Mouse (Mus musculus) forebrain, embryonic 11.5 days (tissue): ENCODE measurements around the gene Cmtm7. TPM values are rescaled to one million over a fixed set of nuclear protein-coding genes. Genes with fewer than 3 reads are reported as not detected.

ENCODE experiments used
- ATAC-seq: fragments of 200-750 bp; cut with Nextera tagmentation; replicated peaks from 2 replicates; pipeline ENCODE4 v1.8.0; 2017; ENCODE audit warnings: moderate TSS enrichment; ENCODE audit not compliant: low FRiP score
- DNase-seq: peaks from one replicate; pipeline ENCODE4 v3.0.0-alpha.2; 2017; ENCODE audit warnings: low spot score
- H3K27ac ChIP-seq: fragments of 300-500 bp; sonication (generic); 2 replicates; pipeline ENCODE4 v1.5.1; 2014; ENCODE audit warnings: low read depth, low read length
- H3K27me3 ChIP-seq: fragments of 300-500 bp; sonication (generic); 2 replicates; pipeline ENCODE4 v1.6.1; 2014; ENCODE audit warnings: mild to moderate bottlenecking, low read length, mixed read lengths; ENCODE audit not compliant: control insufficient read depth, insufficient read depth
- H3K36me3 ChIP-seq: fragments of 300-500 bp; sonication (generic); 2 replicates; pipeline ENCODE4 v1.6.1; 2014; ENCODE audit warnings: mild to moderate bottlenecking, low read length, moderate library complexity, mixed read lengths; ENCODE audit not compliant: control insufficient read depth, insufficient read depth
- H3K4me1 ChIP-seq: fragments of 300-500 bp; sonication (generic); replicated peaks from 2 replicates; pipeline ENCODE4 v1.6.1; 2014; ENCODE audit warnings: low read length, mixed read lengths; ENCODE audit not compliant: control insufficient read depth, insufficient read depth
- H3K4me2 ChIP-seq: fragments of 300-500 bp; sonication (generic); 2 replicates; pipeline ENCODE4 v1.6.1; 2014; ENCODE audit warnings: low read depth, mild to moderate bottlenecking, low read length, moderate library complexity, mixed read lengths; ENCODE audit not compliant: severe bottlenecking
- H3K4me3 ChIP-seq: fragments of 300-500 bp; sonication (generic); 2 replicates; pipeline ENCODE4 v1.5.1; 2014; ENCODE audit warnings: low read depth, low read length
- H3K9ac ChIP-seq: fragments of 300-500 bp; sonication (generic); 2 replicates; pipeline ENCODE4 v1.6.1; 2014; ENCODE audit warnings: low read length
- H3K9me3 ChIP-seq: fragments of 300-500 bp; sonication (generic); 2 replicates; pipeline ENCODE4 v1.6.1; 2016; ENCODE audit warnings: low read length, mixed read lengths; ENCODE audit not compliant: control insufficient read depth
- WGBS: fragments of 180-500 bp; shearing (Covaris S2); extraction: QIAGEN DNeasy Blood & Tissue Kit; methylation state at CpG from one replicate; pipeline ENCODE4 v1.1.7; 2014; 5-methylcytosine and 5-hydroxymethylcytosine counted together
- polyA plus RNA-seq: library from polyadenylated mRNA; unstranded; fragments of >200 nt; fragmentation: Nextera tagmentation; extraction: Ambion mirVana; gene quantifications from 2 replicates; pipeline ENCODE4 v1.2.1, GENCODE M21; 2014

The Cmtm7 gene
- polyA plus RNA-seq, 1 experiment from 2014 or later, result 50.6 TPM

- no peak overlapping the region for H3K4me2 ChIP-seq
- H3K36me3 ChIP-seq, result no peaks in the 10 kb centered on the region
- H3K27me3 ChIP-seq, result no peaks in the 10 kb centered on the region
- no peak overlapping the region for H3K4me3 ChIP-seq
- 94% methylated on average over 7 of the region's 7 CpGs for WGBS
- no peaks in the 10 kb centered on the region for H3K9me3 ChIP-seq
- H3K9ac ChIP-seq, result no peak overlapping the region
- DNase-seq, result no peak
- H3K4me1 ChIP-seq, result peaks cover 5% of the 10 kb centered on the region; the same call in 1 of the 2 replicates
- ATAC-seq, result no peak
- H3K27ac ChIP-seq, result no peak overlapping the region
These were observed 3.6 kb downstream of the Cmtm7 start for GRCm38 (mm10) chr9:114778047-114778390.

GRCm38 (mm10) chr9:114777178-114778046 lies 4.2 kb downstream of the Cmtm7 start:
- Histone ChIP-seq H3K9me3 (no peaks in the 10 kb centered on the region), H3K36me3 (no peaks in the 10 kb centered on the region), H3K4me2 (no peak overlapping the region), H3K27me3 (no peaks in the 10 kb centered on the region), H3K4me1 (peaks cover 5% of the 10 kb centered on the region; the same call in 1 of the 2 replicates), H3K9ac (no peak overlapping the region), H3K4me3 (no peak overlapping the region), H3K27ac (no peak overlapping the region)
- 88% methylated on average over 6 of the region's 6 CpGs for WGBS
- no peak for ATAC-seq
- DNase-seq, result no peak

- ATAC-seq (no peak), DNase-seq (no peak)
- H3K4me3 ChIP-seq, result no peak overlapping the region
- H3K9me3 ChIP-seq, result no peaks in the 10 kb centered on the region
- 92% methylated on average over 3 of the region's 3 CpGs for WGBS
- H3K36me3 ChIP-seq, result no peaks in the 10 kb centered on the region; the same call in 1 of the 2 replicates
- no peak overlapping the region for H3K27ac ChIP-seq
- no peak overlapping the region for H3K4me2 ChIP-seq
- no peaks in the 10 kb centered on the region for H3K27me3 ChIP-seq
- H3K9ac ChIP-seq, result no peak overlapping the region
- H3K4me1 ChIP-seq, result peaks cover 5% of the 10 kb centered on the region; the same call in 1 of the 2 replicates
These were observed 5.3 kb downstream of the Cmtm7 start for GRCm38 (mm10) chr9:114776361-114776760.

GRCm38 (mm10) chr9:114775272-114775671 lies 6.4 kb downstream of the Cmtm7 start:
- H3K9me3 ChIP-seq, result no peaks in the 10 kb centered on the region
- no peak overlapping the region for H3K27ac ChIP-seq
- H3K9ac ChIP-seq, result no peak overlapping the region
- no peaks in the 10 kb centered on the region for H3K27me3 ChIP-seq
- no peak for ATAC-seq
- H3K36me3 ChIP-seq, result no peaks in the 10 kb centered on the region; the same call in 1 of the 2 replicates
- H3K4me1 ChIP-seq, result no peaks in the 10 kb centered on the region; the same call in 1 of the 2 replicates
- no peak for DNase-seq
- H3K4me2 ChIP-seq, result no peak overlapping the region
- WGBS, result 88% methylated on average over 4 of the region's 4 CpGs
- no peak overlapping the region for H3K4me3 ChIP-seq

GRCm38 (mm10) chr9:114774629-114775028 lies 7.0 kb downstream of the Cmtm7 start:
- H3K27ac ChIP-seq, result no peak overlapping the region
- no peaks in the 10 kb centered on the region for H3K9me3 ChIP-seq
- DNase-seq (no peak), ATAC-seq (no peak)
- no peak overlapping the region for H3K4me3 ChIP-seq
- no peak overlapping the region for H3K9ac ChIP-seq
- no peak overlapping the region for H3K4me2 ChIP-seq
- 78% methylated on average over 6 of the region's 6 CpGs for WGBS
- no peaks in the 10 kb centered on the region for H3K27me3 ChIP-seq
- no peaks in the 10 kb centered on the region; the same call in 1 of the 2 replicates for H3K36me3 ChIP-seq
- no peaks in the 10 kb centered on the region for H3K4me1 ChIP-seq

GRCm38 (mm10) chr9:114771565-114771964 lies 10.1 kb downstream of the Cmtm7 start:
- H3K9ac ChIP-seq, result no peak overlapping the region
- WGBS, result 88% methylated on average over 7 of the region's 7 CpGs
- no peak overlapping the region for H3K4me2 ChIP-seq
- no peaks in the 10 kb centered on the region for H3K27me3 ChIP-seq
- H3K36me3 ChIP-seq, result no peaks in the 10 kb centered on the region; the same call in 1 of the 2 replicates
- H3K4me1 ChIP-seq, result no peaks in the 10 kb centered on the region; the same call in 1 of the 2 replicates
- no peaks in the 10 kb centered on the region for H3K9me3 ChIP-seq
- DNase-seq (no peak), ATAC-seq (no peak)
- H3K27ac ChIP-seq, result no peak overlapping the region
- no peak overlapping the region for H3K4me3 ChIP-seq

GRCm38 (mm10) chr9:114770224-114770623 lies 11.4 kb downstream of the Cmtm7 start:
- ATAC-seq, result no peak
- 86% methylated on average over 4 of the region's 4 CpGs for WGBS
- Histone ChIP-seq H3K27ac (no peak overlapping the region), H3K4me3 (no peak overlapping the region), H3K4me2 (no peak overlapping the region), H3K36me3 (no peaks in the 10 kb centered on the region; the same call in 1 of the 2 replicates), H3K9me3 (no peaks in the 10 kb centered on the region; the same call in 1 of the 2 replicates), H3K27me3 (no peaks in the 10 kb centered on the region), H3K4me1 (no peaks in the 10 kb centered on the region; the same call in 1 of the 2 replicates), H3K9ac (no peak overlapping the region)
- DNase-seq, result no peak

- Histone ChIP-seq H3K4me2 (no peak overlapping the region), H3K36me3 (no peaks in the 10 kb centered on the region; the same call in 1 of the 2 replicates), H3K27ac (no peak overlapping the region), H3K27me3 (no peaks in the 10 kb centered on the region), H3K9ac (no peak overlapping the region), H3K4me1 (no peaks in the 10 kb centered on the region; the same call in 1 of the 2 replicates), H3K4me3 (no peak overlapping the region), H3K9me3 (no peaks in the 10 kb centered on the region; the same call in 1 of the 2 replicates)
- 47% methylated on average over 10 of the region's 10 CpGs for WGBS
- ATAC-seq (no peak), DNase-seq (no peak)
These were observed 13.6 kb downstream of the Cmtm7 start for GRCm38 (mm10) chr9:114768066-114768465.
